In the genomic region with DNA sequence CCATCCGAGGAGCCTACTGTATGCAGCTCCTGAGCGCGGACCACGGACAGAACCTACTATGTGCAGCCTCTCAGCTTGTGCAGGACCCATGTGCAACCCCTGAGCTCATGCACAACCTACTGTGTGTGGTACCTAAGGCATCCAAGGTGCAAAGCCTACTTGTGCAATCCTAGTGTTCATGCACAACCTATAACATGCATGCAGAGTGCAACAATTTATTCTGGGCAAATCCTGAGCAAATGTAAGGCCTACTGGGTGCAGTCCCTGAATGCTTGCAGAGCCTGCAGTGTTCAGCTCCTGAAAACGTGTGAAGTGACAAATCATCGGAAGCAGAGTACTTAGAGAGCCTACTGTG, we compare ENCODE assay signal across 9 mouse cellular contexts. TPM values are rescaled to one million over a fixed set of nuclear protein-coding genes. Genes with fewer than 3 reads are reported as not detected.
A peak's percentile ranks its signal among the peaks of the same experiment; 100 is the strongest.
DNase-seq lines count a peak whose midpoint lies in the region; ATAC-seq lines count a peak whose summit lies in the region.
"Had no signal": no experiment of that assay in that cellular context is flagged by ENCODE, and none has a peak within 500 bp of the region (broad histone marks: within the 10 kb centered on the region; RNA-seq: fewer than 3 reads in every experiment).

No protein-coding gene starts in this region.

- no peaks in the 10 kb centered on the region for H3K36me3 ChIP-seq in kidney, embryonic 16.5 days (ENCODE audit: insufficient read depth, low read length)
- H3K36me3 ChIP-seq in embryonic facial prominence, embryonic 15.5 days = no peaks in the 10 kb centered on the region
- H3K36me3 ChIP-seq in limb, embryonic 10.5 days = no peaks in the 10 kb centered on the region
- no peaks in the 10 kb centered on the region for H3K36me3 ChIP-seq in neural tube, embryonic 13.5 days
- H3K36me3 ChIP-seq: G1E had no signal

- peaks cover 80% of the 10 kb centered on the region for H3K4me1 ChIP-seq in kidney, embryonic 16.5 days (ENCODE audit: insufficient read depth, low read length)
- peaks cover 95% of the 10 kb centered on the region for H3K4me1 ChIP-seq in embryonic facial prominence, embryonic 15.5 days
- H3K4me1 ChIP-seq in limb, embryonic 10.5 days = peaks cover 94% of the 10 kb centered on the region
- H3K4me1 ChIP-seq in neural tube, embryonic 13.5 days (replicated peaks) = peaks cover 88% of the 10 kb centered on the region

- no peak for ATAC-seq in kidney, embryonic 16.5 days (ENCODE audit: low FRiP score, low TSS enrichment)
- ATAC-seq in embryonic facial prominence, embryonic 15.5 days (ENCODE audit: insufficient number of reproducible peaks, low FRiP score, low TSS enrichment, low read depth) = no peak
- no peak for ATAC-seq in neural tube, embryonic 13.5 days (ENCODE audit: low read depth)

- no peaks in the 10 kb centered on the region for H3K9me3 ChIP-seq in kidney, embryonic 16.5 days (ENCODE audit: low read length)
- no peaks in the 10 kb centered on the region for H3K9me3 ChIP-seq in embryonic facial prominence, embryonic 15.5 days (replicated peaks)
- H3K9me3 ChIP-seq in limb, embryonic 10.5 days (replicated peaks) = no peaks in the 10 kb centered on the region
- H3K9me3 ChIP-seq in neural tube, embryonic 13.5 days = no peaks in the 10 kb centered on the region
- H3K9me3 ChIP-seq: G1E had no signal

- peak overlapping the region; percentile 59 for H3K4me2 ChIP-seq in kidney, embryonic 16.5 days (replicated peaks; ENCODE audit: low read depth, low read length)
- peak overlapping the region; percentile 68 for H3K4me2 ChIP-seq in embryonic facial prominence, embryonic 15.5 days (replicated peaks)
- peak overlapping the region; percentile 54 for H3K4me2 ChIP-seq in neural tube, embryonic 13.5 days

- peaks cover 32% of the 10 kb centered on the region for H3K27me3 ChIP-seq in kidney, embryonic 16.5 days (ENCODE audit: insufficient read depth, low read length)
- H3K27me3 ChIP-seq in embryonic facial prominence, embryonic 15.5 days = peaks cover 15% of the 10 kb centered on the region
- H3K27me3 ChIP-seq in limb, embryonic 10.5 days (ENCODE audit: low read depth, poor library complexity, severe bottlenecking) = peaks cover 74% of the 10 kb centered on the region
- peaks cover 77% of the 10 kb centered on the region for H3K27me3 ChIP-seq in neural tube, embryonic 13.5 days

- H3K27ac ChIP-seq in kidney, embryonic 16.5 days (ENCODE audit: low read length) = peak overlapping the region; percentile 68
- peak overlapping the region; percentile 88 for H3K27ac ChIP-seq in embryonic facial prominence, embryonic 15.5 days (replicated peaks)
- H3K27ac ChIP-seq in limb, embryonic 10.5 days = peak overlapping the region; percentile 92
- H3K27ac ChIP-seq in neural tube, embryonic 13.5 days (replicated peaks) = peak overlapping the region; percentile 70

- H3K9ac ChIP-seq in kidney, embryonic 16.5 days (replicated peaks; ENCODE audit: low read length) = peak overlapping the region; percentile 56
- no peak overlapping the region for H3K9ac ChIP-seq in embryonic facial prominence, embryonic 15.5 days
- H3K9ac ChIP-seq in neural tube, embryonic 13.5 days = peak overlapping the region; percentile 43; the same call in 1 of the 2 replicates

- WGBS in kidney, embryonic 16.5 days = 14% methylated on average over 6 of the region's 6 CpGs
- 14% methylated on average over 6 of the region's 6 CpGs for WGBS in embryonic facial prominence, embryonic 15.5 days
- 19% methylated on average over 6 of the region's 6 CpGs for WGBS in limb, embryonic 10.5 days
- WGBS in neural tube, embryonic 13.5 days = 10% methylated on average over 6 of the region's 6 CpGs

- H3K4me3 ChIP-seq in kidney, embryonic 16.5 days (ENCODE audit: low read length) = peak overlapping the region; percentile 43
- H3K4me3 ChIP-seq in embryonic facial prominence, embryonic 15.5 days (replicated peaks) = peak overlapping the region; percentile 35
- peak overlapping the region; percentile 58 for H3K4me3 ChIP-seq in limb, embryonic 10.5 days
- H3K4me3 ChIP-seq in neural tube, embryonic 13.5 days = peak overlapping the region; percentile 30; the same call in 1 of the 2 replicates

- DNase-seq in kidney, postnatal 25 days = no peak
- DNase-seq in limb, embryonic 10.5 days (ENCODE audit: low spot score) = no peak
- DNase-seq in urinary bladder, postnatal 25 days (ENCODE audit: low spot score) = no peak
- no peak for DNase-seq in adrenal gland, adult 2 months
- no peak for DNase-seq in layer of hippocampus, postnatal 25 days (ENCODE audit: extremely low spot score in 1 of 2, low spot score in 1 of 2)

RNA-seq across cellular contexts. Expression of a gene that starts 6.9 kb away (rescaled TPM):
- 22.3 and 24.1 TPM in 2 replicates for polyA plus RNA-seq in kidney, embryonic 16.5 days (2015; fragmentation: Nextera tagmentation; extraction: Ambion mirVana)
- polyA plus RNA-seq in embryonic facial prominence, embryonic 15.5 days (2015; fragmentation: Nextera tagmentation; extraction: Ambion mirVana) = 43.7 and 46.6 TPM in 2 replicates
- 4.5 and 9.8 TPM in 2 replicates for polyA plus RNA-seq in limb, embryonic 10.5 days (2016; fragmentation: Nextera tagmentation; extraction: Ambion mirVana)
- 8.8 and 9.0 TPM in 2 replicates for polyA plus RNA-seq in neural tube, embryonic 13.5 days (2015; fragmentation: Nextera tagmentation; extraction: Ambion mirVana)
- 10 to 100 TPM; 25.6 to 84.9 TPM for total RNA-seq in adrenal gland, adult 2 months (2021)
- polyA plus RNA-seq in adrenal gland, adult 2 months (2012; rRNA removed) = 37.6 and 50.8 TPM in 2 replicates
- total RNA-seq in layer of hippocampus, postnatal 25 days (2021) = 10 to 100 TPM; 15.0 to 16.7 TPM

RNA-seq across cellular contexts. Expression of a gene that starts 18.7 kb away (rescaled TPM):
- 61.8 and 62.4 TPM in 2 replicates for polyA plus RNA-seq in kidney, embryonic 16.5 days (2015; fragmentation: Nextera tagmentation; extraction: Ambion mirVana)
- polyA plus RNA-seq in embryonic facial prominence, embryonic 15.5 days (2015; fragmentation: Nextera tagmentation; extraction: Ambion mirVana) = 56.7 and 60.1 TPM in 2 replicates
- polyA plus RNA-seq in limb, embryonic 10.5 days (2016; fragmentation: Nextera tagmentation; extraction: Ambion mirVana) = 85.0 and 85.4 TPM in 2 replicates
- 38.3 and 41.6 TPM in 2 replicates for polyA plus RNA-seq in neural tube, embryonic 13.5 days (2015; fragmentation: Nextera tagmentation; extraction: Ambion mirVana)
- total RNA-seq in adrenal gland, adult 2 months (2021) = 10 to 100 TPM; 10.8 to 11.4 TPM
- polyA plus RNA-seq in adrenal gland, adult 2 months (2012; rRNA removed) = 16.2 and 17.9 TPM in 2 replicates
- total RNA-seq in layer of hippocampus, postnatal 25 days (2021) = 10 to 100 TPM; 17.5 to 19.6 TPM

RNA-seq across cellular contexts. Expression of a gene that starts 36.0 kb away (rescaled TPM):
- 361 and 376 TPM in 2 replicates for polyA plus RNA-seq in kidney, embryonic 16.5 days (2015; fragmentation: Nextera tagmentation; extraction: Ambion mirVana)
- polyA plus RNA-seq in embryonic facial prominence, embryonic 15.5 days (2015; fragmentation: Nextera tagmentation; extraction: Ambion mirVana) = 337 and 339 TPM in 2 replicates
- 342 and 401 TPM in 2 replicates for polyA plus RNA-seq in limb, embryonic 10.5 days (2016; fragmentation: Nextera tagmentation; extraction: Ambion mirVana)
- 328 and 331 TPM in 2 replicates for polyA plus RNA-seq in neural tube, embryonic 13.5 days (2015; fragmentation: Nextera tagmentation; extraction: Ambion mirVana)
- 100 to 1,000 TPM; 174 to 231 TPM for total RNA-seq in adrenal gland, adult 2 months (2021)
- 236 and 243 TPM in 2 replicates for polyA plus RNA-seq in adrenal gland, adult 2 months (2012; rRNA removed)
- 100 to 1,000 TPM; 145 to 167 TPM for total RNA-seq in layer of hippocampus, postnatal 25 days (2021)
